Mouse (Mus musculus): ENCODE data around the gene Rsad2.
"Not testable (repeated sequence)": the region's sequence is repeated elsewhere in the genome, so short reads cannot be mapped to it uniquely, and the experiment has no call there.

Gene Rsad2

DNA sequence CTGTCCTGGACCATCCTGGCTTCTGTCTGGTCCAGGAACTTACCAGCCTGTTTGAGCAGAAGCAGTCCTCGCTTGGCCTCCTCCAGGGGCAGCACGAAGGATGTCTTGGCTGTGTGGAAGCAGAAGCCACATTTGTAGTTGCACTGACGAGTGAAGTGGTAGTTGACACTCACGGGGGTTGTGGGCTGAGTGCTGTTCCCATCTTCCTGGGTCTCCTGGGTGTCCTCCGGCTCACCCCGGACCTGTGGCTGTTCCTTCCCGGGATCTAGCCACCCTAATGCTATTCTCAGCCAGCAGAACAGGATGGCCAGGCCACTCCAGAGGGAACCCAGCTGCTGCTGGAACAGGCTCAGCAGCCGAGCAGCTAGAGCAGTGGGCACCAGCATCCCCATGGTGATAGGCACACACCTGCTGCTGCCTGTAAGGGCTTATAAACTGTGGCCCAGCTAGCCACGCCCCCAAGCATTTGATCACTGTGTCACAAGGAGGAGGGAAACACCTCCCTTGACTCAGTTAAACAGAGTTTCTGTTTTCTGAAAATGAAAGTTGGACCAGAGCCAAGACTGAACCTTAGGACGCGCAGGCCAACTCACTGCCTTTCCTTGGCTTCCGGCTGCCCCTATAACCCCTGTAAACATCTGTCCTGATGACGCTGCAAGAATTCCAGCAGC is at the start of gene Rsad2:
Gene Rsad2 (minus strand): TSS at position 425 of the 671 bp plus-strand sequence.
- DNase-seq (ENCODE audit: low spot score in 2 of 2) = peak; percentile 4 to 7

DNA sequence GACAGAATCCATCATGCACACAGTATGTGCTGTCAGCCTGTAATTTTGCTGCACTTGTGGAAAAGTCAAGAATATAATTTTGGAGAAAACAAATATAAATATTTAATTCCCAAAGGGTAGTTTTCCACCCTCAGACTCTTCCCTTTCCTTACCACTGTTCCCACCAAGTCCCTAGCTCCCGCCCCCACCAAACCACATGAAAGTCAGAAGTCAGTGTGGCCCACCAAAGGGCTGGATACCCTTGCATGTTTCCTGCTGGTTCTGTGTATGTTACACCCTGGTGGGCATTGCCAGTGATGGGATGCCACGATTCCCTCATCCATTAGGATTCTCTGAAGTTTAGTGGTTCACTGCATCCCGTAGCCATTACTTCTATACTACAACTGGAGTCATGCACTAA is 44.8 kb upstream of the Rsad2 start:
- DNase-seq (ENCODE audit: low spot score in 2 of 2) = no peak

GRCm38 (mm10) chr12:26489942-26490341 is 33.7 kb upstream of the Rsad2 start:
- no peak for DNase-seq (ENCODE audit: low spot score in 2 of 2)

- DNase-seq (ENCODE audit: low spot score in 2 of 2) = no peak
These were observed 32.5 kb upstream of the Rsad2 start for GRCm38 (mm10) chr12:26488617-26489274.

- DNase-seq (ENCODE audit: low spot score in 2 of 2) = peak; percentile 31 to 60
These were observed 31.8 kb upstream of the Rsad2 start for GRCm38 (mm10) chr12:26487874-26488616.

DNA sequence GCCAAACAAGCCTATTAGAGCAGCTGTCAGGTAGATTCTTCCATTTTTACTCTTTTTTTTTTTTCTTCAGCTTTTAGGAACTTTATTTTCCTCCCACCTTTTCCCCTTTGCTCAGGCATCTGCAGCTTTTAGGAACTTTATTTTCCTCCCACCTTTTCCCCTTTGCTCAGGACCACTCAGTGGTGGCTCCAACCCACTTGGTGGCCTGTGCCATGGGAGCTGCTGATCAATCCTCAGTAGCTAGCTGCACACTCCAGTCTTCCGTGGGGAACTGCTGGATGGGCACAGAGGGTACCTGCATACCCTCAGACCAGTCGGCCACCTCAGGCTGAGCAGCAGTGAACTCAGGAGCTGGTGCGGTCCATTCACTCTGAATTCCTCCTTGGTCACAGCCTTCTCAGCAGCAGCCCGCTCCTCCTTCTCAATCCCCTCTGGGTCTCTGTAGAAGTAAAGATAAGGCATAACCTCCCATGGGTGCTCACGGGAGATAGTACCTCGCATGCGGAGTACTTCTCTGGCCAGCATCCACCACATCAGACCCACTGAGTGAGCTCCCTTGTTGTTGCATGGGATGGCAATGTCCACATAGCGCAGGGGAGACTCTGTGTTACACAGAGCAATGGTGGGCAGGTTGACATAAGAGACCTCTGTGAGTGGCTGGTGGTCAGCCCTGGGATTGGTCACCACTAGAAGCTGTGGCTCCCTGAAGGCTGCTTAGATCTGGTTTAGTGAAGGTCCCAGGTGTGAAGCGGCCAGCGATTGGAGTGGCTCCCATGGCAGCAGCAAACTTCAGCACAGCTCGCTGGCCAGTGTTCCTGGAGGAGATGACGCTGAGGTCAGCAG is 29.7 kb upstream of the Rsad2 start:
- not testable (repeated sequence) for DNase-seq (ENCODE audit: low spot score in 2 of 2)

- peak; percentile 31 to 32 for DNase-seq (ENCODE audit: low spot score in 2 of 2)
These were observed 22.1 kb upstream of the Rsad2 start for GRCm38 (mm10) chr12:26478196-26479004.

GRCm38 (mm10) chr12:26477198-26477597 is 20.9 kb upstream of the Rsad2 start:
- no peak for DNase-seq (ENCODE audit: low spot score in 2 of 2)

DNA sequence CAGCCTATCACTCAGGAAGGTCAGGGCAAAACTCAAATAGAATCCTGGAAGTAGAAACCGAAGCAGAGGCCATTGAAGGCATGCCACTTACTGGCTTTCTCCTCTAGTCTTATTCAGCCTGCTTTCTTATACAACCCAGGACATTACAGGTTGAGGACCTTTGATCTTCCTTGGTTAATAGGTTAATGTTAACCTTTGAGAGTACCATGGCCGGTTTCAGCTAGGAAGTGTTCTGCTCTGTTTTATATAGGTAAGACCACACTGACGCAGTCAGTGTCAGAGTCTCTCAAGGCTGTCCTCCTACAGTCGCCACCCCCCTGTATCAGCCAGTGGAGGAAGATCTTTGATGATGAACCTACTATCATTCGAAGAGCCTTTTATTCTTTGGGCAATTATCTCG is 17.5 kb upstream of the Rsad2 start:
- no peak for DNase-seq (ENCODE audit: low spot score in 2 of 2)

- no peak for DNase-seq (ENCODE audit: low spot score in 2 of 2)
These were observed 16.7 kb upstream of the Rsad2 start for GRCm38 (mm10) chr12:26472770-26473481.

- no peak for DNase-seq (ENCODE audit: low spot score in 2 of 2)
These were observed 15.1 kb upstream of the Rsad2 start for GRCm38 (mm10) chr12:26471376-26471775.

- DNase-seq (ENCODE audit: low spot score in 2 of 2) = no peak
These were observed 13.8 kb upstream of the Rsad2 start for GRCm38 (mm10) chr12:26470042-26470409.

DNA sequence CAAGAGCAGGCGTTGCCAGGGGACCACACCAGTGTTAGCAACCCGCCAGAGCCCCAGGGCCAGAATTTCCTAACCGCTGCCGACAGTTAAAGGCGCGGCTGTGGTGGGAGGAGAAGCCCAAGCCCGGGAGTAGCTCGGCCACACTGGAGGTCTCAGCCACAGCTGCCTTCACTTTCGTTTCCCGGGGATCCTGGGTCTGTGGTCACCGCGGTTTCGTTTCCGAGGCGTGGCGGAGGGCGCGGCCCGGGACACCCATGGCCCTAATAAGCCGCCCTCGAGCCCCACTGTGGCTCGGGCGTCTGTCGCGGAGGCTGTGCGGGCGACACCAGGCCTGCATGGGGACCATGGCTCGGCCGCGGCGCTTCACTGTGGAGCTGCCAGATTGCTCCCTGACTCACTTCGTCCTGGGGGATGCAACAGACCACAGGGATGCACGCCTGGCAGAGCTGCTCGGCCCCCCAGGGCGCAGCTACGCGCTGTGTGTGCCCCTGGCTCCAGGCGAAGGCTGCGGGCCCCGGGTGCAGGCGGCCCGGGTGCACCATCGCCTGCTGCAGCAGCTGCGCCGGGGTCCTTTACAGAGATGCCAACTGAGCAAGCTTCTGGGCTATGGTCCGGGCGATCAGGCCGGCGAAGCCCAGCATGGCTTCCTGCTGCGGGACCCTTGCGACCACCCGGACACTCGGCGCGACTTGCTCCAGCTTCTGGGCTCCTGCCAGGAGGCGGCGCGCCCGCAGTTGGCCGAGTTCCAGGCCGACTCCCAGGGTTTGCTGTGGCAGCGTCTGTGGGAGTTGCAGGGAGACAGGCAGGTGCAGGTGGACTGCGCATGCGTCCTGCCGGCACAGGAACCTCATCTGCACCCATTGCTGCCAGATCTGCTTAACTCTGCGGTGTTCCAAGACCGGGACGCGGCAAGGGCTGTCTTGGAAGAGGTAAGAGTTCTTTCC is 13.1 kb upstream of the Rsad2 start, which contains the start of gene Cmpk2:
Gene Cmpk2 (plus strand): TSS at position 107 of the 944 bp plus-strand sequence.
- DNase-seq (ENCODE audit: low spot score in 2 of 2) = peak; percentile 90 to 92

GRCm38 (mm10) chr12:26465600-26465999 is 9.3 kb upstream of the Rsad2 start:
- DNase-seq (ENCODE audit: low spot score in 2 of 2) = no peak

DNA sequence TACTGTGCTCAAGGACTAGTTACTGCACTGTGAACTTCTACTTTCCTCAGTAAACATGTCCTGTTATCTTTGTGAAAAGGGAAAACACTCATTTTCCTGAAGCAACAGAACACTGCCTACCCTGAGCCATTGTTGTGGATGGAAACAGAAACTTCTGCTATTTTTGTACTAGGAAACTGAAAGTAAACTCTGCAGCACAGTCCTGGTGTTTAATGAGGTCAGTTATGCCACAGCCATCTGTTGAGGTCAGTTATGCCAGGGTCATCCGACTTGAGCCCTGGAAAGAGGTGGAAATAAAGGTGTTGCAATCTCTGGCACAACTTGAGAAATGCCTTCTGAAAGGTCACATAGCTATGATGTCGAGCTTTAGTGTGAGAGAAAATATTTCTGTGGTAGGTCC is 3.8 kb upstream of the Rsad2 start:
- DNase-seq (ENCODE audit: low spot score in 2 of 2) = no peak

DNA sequence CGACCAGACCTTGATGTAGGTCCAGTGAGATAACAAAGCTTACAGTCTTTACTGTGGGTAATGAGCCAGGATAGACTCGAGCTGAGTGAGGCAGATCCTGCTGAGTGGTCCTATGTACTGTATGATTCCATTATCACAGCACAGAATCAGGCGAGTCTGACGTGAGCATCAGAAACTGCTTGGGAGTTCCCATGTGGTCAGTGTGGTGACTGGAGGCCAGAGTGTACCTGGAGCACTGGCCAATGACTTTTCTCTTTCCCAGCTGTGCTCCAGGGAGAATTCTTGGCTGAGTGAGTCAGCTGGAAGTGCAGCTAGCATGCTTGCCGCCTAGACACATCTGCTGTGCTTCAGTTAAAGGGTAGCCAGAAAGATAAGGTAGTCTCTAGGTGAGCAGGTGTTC is 1.6 kb downstream of the Rsad2 start:
- DNase-seq (ENCODE audit: low spot score in 2 of 2) = no peak

GRCm38 (mm10) chr12:26452951-26453350 is 3.3 kb downstream of the Rsad2 start:
- DNase-seq (ENCODE audit: low spot score in 2 of 2) = no peak

- no peak for DNase-seq (ENCODE audit: low spot score in 2 of 2)
These were observed 5.1 kb downstream of the Rsad2 start for GRCm38 (mm10) chr12:26451150-26451549.

GRCm38 (mm10) chr12:26449483-26449882 is 6.8 kb downstream of the Rsad2 start:
- DNase-seq (ENCODE audit: low spot score in 2 of 2) = no peak
